Mouse (Mus musculus) c-Kit-positive CD71-negative TER-119-negative erythroid progenitor cells, embryonic 14.5 days (primary cell): ENCODE measurements around the gene Gm6370.
"Not testable (repeated sequence)": the region's sequence is repeated elsewhere in the genome, so short reads cannot be mapped to it uniquely, and the experiment has no call there.

Experiments
- DNase-seq: peaks from one replicate; pipeline ENCODE4 v3.0.0-alpha.2; 2013; ENCODE audit warnings: low read depth

Gm6370 gene

DNA sequence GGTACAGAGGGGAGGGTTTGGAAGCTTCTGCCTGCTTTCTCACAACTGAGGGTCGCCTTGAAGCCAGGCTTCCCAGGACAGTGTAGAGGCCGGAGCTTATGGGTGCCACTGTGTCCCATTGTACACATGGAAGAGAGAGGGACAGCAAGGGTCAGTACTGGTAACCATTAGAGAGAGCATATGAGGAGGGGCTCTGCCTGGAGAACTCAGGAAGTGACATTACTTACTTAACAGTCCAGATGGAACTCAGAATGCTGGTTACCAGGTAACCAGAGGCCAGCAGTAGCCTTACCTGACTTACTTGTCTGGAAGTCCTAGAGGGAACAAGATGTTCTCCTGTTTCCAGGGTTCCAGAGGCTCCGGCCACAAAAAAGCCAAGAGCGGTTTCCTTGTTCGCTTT, at the start of gene Gm6370:
Gene Gm6370, plus strand, starts transcription at position 301 of the 400 bp plus-strand sequence.
- DNase-seq = not testable (repeated sequence)

DNA sequence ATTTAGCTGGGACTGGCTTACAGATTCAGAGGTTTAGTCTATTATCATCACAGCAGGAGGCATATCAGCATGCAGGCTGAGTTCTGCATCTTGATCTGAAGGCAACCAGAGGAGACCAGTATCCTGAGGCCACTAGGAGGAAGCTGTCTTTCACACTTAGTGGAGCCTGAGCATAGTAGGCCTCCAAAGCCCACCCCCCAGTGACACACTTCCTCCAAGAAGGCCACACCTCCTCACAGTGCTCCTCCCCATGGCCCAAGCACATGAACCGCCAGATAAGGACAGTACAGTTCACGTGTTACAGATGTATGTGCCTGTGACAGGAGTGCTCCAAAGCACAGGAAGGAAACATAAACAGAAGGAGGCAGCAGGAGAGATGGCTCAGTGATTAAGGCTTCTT, 48.4 kb upstream of the Gm6370 start:
- DNase-seq = no peak

DNA sequence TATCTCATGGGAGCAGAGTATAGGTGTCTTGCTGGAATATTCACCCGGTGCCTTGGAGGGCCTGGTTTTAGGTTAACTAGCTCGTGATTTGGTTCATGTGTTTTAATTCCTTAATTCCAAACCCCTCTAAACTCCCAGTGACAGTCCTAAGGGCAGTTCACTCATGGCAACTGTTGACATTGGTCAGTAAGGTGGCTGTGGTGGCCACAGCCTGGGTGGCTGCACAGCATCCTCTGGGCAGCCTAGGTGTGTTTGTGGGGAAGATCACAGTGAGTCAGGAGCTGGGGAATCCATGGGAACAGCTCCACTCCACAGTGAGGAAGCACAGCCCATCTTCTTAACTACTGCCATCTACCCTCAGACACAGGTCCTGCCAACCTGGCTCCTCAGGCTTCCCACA, 44.5 kb upstream of the Gm6370 start:
- DNase-seq = no peak

DNA sequence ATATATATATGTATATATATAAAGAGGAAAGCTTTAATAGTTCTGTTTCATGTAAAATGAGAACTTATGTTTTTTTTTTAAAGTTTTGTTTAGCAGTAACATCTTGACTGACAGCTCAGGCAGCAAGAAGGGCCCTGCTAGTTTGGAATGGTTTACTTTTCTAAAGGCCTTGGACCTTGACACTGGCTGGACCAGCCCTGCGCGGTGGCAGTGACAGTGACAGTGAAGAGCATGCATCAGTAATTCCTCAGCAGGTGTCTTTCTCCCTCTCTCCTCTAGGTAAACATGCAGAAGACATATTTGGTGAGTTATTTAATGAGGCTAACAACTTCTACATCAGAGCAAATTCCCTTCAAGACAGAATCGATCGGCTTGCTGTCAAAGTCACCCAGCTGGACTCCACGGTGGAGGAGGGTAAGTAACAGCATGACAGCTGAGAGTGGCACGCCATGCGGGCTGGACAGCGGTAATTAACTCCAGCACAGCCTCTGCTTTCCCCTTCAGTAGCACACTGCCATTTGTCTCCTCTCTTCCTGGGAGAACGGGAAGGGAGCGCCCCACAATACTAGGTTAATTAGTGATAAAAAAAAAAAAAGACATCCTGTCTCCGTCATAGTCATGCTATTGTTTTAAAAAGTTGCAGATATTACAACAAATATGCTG, 39.4 kb upstream of the Gm6370 start:
- no peak for DNase-seq

DNA sequence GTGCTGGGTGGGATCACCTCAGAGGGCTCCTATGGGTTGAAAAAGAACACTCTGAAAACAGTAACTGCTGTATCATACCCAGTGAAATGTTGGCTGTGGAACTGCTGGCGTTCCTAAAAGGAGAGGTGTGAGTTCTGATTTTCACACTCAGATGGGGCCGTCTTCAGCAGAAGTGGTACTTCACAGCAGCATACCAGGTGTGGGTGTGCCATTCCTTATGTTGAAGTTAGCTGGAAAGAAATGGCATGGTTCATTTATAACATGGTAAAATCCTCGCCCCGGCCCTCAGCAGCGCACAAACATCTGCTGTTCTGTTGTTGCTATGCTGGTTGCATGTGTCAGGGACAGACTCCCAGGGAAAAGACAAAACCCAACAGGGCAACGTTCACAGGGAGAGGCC, 37.6 kb upstream of the Gm6370 start:
- no peak for DNase-seq

DNA sequence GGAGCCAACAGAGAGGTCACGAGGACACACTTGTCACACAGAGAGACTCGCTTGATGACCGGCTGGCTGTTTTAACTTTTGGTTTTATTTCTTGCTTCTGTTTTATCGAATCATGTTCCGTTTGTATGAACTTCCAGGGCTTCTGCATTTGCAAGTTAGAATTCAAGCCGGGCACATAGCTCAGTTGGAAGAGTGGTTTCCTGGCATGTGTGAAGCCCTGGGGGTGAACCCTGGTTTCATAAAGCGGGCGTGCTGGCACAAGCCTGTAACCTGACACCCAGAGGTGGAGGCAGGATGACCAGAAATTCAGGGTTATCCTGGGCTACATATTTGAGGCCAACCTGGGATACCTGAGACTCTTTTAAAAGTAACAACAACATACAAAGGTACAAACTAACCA, 29.6 kb upstream of the Gm6370 start:
- DNase-seq = no peak

DNA sequence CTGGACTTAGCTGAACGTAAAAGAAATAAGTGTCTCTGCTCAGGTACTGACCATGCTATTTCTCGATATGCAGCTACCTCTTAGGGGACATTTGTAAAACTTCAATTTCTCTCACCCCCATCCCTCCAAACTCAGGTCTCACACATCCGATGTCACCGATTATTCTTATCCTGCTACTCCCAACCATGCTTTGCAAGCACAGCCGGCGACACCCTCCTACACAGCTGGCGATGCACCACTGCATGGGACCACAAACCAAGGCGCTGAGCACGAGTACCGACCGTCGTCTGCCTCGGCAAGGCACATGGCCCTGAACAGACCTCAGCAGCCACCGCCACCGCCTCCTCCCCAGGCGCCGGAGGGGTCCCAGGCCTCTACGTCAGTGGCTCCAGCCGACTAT, 24.5 kb upstream of the Gm6370 start:
- no peak for DNase-seq

DNA sequence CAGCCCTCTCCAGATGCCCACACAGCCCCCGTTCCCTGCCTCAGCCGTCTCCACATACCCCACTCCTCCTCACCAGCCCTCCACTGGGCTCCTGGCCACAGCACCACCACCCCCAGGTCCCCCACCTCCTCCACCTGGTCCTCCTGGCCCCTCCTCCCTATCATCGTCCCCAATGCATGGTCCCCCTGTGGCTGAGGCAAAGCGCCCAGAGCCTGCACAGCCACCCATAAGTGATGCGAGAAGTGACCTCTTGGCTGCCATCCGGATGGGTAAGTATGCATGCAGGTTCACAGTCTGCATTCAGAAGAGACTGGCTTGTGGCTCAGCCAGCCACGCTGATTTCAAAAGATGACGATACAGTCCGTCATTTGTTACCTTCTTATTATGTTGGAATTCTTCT, 22.9 kb upstream of the Gm6370 start:
- no peak for DNase-seq

DNA sequence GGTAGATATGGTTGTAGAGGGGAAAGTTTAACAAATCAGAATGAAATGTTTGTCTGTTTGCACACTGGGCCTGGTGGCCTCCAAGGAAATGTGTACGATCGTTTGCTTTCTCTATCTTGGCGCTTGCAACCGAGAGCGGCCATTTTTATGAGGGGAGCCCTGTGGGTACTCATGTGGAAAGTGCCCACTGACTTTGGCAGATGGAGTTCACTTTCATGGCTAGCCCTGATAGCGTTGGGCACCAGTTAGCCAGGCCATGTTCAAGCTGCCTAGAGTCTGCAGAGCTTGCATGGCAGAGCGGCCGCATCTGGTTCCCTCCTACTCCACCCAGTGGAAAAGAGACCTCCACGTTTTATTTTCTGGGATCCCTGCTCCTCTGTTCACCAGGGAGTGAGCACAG, 20.3 kb upstream of the Gm6370 start:
- no peak for DNase-seq

DNA sequence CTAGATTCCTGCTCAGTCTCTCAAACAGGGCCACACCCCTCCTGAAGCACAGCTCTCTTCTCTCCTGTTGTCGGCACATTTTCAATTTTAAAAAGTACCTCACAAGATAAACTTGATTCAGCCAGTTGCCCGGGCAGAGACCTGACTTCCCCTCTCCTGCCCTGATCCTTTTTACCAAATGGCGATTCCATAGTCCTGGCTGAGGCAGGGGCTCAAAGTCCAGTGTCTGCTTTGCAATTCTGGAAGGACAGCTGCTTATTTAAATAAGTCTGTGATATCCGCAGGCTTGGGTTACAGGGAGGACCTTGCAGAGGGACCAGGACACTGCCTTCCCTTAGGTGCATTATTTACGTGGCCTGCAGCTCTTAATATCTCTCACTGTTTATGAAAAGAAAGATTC, 19.9 kb upstream of the Gm6370 start:
- DNase-seq = no peak

DNA sequence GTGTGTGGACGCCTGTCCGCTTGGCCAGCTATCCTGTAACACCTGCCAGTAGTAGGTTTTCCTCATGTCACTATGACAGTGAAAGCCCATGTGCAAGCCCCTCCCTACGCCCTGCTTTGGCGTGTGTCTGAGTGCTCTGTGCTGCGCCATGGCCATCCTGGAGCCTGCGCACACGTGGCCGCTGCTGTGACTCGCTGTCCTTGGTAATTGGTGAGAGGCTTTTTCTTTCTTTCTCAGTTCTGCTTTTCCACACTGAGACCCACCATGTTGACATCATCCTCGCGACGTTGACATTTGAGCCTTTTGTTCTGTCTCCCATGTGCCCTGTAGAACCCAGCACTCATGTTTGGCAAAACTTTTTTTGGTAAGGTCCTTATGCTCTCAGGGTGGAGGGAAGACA, 19.3 kb upstream of the Gm6370 start:
- no peak for DNase-seq

DNA sequence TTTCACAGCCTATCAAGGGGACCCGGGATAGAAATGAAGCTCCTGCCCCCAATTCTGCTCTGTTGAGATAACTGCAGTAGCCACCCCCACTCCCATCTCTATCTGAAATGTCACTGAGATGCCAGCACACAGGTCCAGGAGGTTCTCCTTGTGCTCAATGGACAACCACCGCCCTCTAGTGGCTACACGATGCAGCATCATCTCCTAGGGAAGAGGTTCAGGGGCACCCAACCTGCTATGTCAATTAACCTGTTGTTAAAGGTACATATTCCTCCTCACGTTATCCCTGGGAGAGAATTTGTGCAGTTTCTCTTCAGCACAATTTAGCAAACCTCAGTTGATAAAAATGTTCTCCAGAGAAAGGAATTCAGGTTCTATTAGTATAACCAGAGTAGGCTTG, 11.6 kb upstream of the Gm6370 start:
- DNase-seq = peak; percentile 7

DNA sequence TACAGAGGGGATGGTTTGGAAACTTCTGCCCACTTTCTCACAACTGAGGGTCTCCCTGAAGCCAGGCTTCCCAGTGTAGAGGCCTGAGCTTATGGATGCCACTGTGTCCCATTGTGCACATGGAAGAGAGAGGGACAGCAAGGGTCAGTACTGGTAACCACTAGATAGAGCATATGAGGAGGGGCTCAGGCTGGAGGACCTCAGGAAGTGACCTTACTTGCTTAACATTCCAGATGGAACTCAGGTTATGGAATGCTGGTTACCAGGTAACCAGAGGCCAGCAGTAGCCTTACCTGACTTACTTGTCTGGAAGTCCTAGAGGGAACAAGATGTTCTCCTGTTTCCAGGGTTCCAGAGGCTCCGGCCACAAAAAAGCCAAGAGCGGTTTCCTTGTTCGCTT, 9.5 kb upstream of the Gm6370 start, which contains the start of gene Gm6408:
Gene Gm6408, plus strand, starts transcription at position 301 of the 400 bp plus-strand sequence.
- DNase-seq = not testable (repeated sequence)

DNA sequence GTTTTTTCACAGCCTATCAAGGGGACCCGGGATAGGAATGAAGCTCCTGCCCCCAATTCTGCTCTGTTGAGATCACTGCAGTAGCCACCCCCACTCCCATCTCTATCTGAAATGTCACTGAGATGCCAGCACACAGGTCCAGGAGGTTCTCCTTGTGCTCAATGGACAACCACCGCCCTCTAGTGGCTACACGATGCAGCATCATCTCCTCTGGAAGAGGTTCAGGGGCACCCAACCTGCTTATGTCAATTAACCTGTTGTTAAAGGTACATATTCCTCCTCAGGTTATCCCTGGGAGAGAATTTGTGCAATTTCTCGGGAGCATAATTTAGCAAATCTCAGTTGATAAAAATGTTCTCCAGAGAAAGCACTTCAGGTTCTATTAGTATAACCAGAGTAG, 2.2 kb upstream of the Gm6370 start:
- DNase-seq = not testable (repeated sequence)

DNA sequence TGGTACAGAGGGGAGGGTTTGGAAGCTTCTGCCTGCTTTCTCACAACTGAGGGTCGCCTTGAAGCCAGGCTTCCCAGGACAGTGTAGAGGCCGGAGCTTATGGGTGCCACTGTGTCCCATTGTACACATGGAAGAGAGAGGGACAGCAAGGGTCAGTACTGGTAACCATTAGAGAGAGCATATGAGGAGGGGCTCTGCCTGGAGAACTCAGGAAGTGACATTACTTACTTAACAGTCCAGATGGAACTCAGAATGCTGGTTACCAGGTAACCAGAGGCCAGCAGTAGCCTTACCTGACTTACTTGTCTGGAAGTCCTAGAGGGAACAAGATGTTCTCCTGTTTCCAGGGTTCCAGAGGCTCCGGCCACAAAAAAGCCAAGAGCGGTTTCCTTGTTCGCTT, 10.9 kb downstream of the Gm6370 start, which contains the start of gene 4930449I24Rik:
Gene 4930449I24Rik, plus strand, starts transcription at position 301 of the 400 bp plus-strand sequence.
- not testable (repeated sequence) for DNase-seq

DNA sequence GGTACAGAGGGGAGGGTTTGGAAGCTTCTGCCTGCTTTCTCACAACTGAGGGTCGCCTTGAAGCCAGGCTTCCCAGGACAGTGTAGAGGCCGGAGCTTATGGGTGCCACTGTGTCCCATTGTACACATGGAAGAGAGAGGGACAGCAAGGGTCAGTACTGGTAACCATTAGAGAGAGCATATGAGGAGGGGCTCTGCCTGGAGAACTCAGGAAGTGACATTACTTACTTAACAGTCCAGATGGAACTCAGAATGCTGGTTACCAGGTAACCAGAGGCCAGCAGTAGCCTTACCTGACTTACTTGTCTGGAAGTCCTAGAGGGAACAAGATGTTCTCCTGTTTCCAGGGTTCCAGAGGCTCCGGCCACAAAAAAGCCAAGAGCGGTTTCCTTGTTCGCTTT, 22.7 kb downstream of the Gm6370 start, which contains the start of gene Gm3402:
Gene Gm3402, plus strand, starts transcription at position 301 of the 400 bp plus-strand sequence.
- DNase-seq = not testable (repeated sequence)

DNA sequence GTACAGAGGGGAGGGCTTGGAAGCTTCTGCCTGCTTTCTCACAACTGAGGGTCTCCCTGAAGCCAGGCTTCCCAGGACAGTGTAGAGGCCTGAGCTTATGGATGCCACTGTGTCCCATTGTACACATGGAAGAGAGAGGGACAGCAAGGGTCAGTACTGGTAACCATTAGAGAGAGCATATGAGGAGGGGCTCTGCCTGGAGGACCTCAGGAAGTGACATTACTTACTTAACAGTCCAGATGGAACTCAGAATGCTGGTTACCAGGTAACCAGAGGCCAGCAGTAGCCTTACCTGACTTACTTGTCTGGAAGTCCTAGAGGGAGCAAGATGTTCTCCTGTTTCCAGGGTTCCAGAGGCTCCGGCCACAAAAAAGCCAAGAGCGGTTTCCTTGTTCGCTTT, 34.3 kb downstream of the Gm6370 start, which contains the start of gene Gm3404:
Gene Gm3404, plus strand, starts transcription at position 301 of the 400 bp plus-strand sequence.
- not testable (repeated sequence) for DNase-seq

DNA sequence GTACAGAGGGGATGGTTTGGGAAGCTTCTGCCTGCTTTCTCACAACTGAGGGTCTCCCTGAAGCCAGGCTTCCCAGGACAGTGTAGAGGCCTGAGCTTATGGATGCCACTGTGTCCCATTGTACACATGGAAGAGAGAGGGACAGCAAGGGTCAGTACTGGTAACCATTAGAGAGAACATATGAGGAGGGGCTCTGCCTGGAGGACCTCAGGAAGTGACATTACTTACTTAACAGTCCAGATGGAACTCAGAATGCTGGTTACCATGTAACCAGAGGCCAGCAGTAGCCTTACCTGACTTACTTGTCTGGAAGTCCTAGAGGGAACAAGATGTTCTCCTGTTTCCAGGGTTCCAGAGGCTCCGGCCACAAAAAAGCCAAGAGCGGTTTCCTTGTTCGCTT, 46.2 kb downstream of the Gm6370 start, which contains the start of gene Gm3409:
Gene Gm3409, plus strand, starts transcription at position 301 of the 400 bp plus-strand sequence.
- not testable (repeated sequence) for DNase-seq
